Mouse (Mus musculus) embryonic facial prominence, embryonic 14.5 days (tissue): ENCODE data around the gene F10. TPM values are rescaled to one million over a fixed set of nuclear protein-coding genes. Genes with fewer than 3 reads are reported as not detected.
"Not testable (repeated sequence)": the region's sequence is repeated elsewhere in the genome, so short reads cannot be mapped to it uniquely, and the experiment has no call there.

Experiments used
- ATAC-seq: fragments of 200-750 bp; cut with Nextera tagmentation; 2 replicates; pipeline ENCODE4 v1.8.0; 2017; ENCODE audit warnings: low read depth, moderate number of reproducible peaks, moderate TSS enrichment
- DNase-seq: peaks from one replicate; pipeline ENCODE4 v3.0.0-alpha.2; 2015; ENCODE audit warnings: low spot score
- H3K27ac ChIP-seq: fragments of 300-500 bp; sonication (generic); replicated peaks from 2 replicates; pipeline ENCODE4 v1.5.1; 2014; ENCODE audit warnings: low read depth, mild to moderate bottlenecking, low read length, moderate library complexity
- H3K27me3 ChIP-seq: fragments of 300-500 bp; sonication (generic); replicated peaks from 2 replicates; pipeline ENCODE4 v1.6.1; 2014; ENCODE audit warnings: low read length; ENCODE audit not compliant: control insufficient read depth, insufficient read depth
- H3K36me3 ChIP-seq: fragments of 300-500 bp; sonication (generic); 2 replicates; pipeline ENCODE4 v1.6.1; 2014; ENCODE audit warnings: low read length, mixed read lengths; ENCODE audit not compliant: control insufficient read depth, insufficient read depth
- H3K4me1 ChIP-seq: fragments of 300-500 bp; sonication (generic); 2 replicates; pipeline ENCODE4 v1.6.1; 2014; ENCODE audit warnings: antibody characterized with exemption, low read length; ENCODE audit not compliant: control insufficient read depth, insufficient read depth
- H3K4me2 ChIP-seq: fragments of 300-500 bp; sonication (generic); 2 replicates; pipeline ENCODE4 v1.6.1; 2014; ENCODE audit warnings: low read depth, mild to moderate bottlenecking, low read length, moderate library complexity, mixed read lengths
- H3K4me3 ChIP-seq: fragments of 300-500 bp; sonication (generic); 2 replicates; pipeline ENCODE4 v1.5.1; 2014; ENCODE audit warnings: low read depth, mild to moderate bottlenecking, low read length
- H3K9ac ChIP-seq: fragments of 300-500 bp; sonication (generic); 2 replicates; pipeline ENCODE4 v1.6.1; 2014; ENCODE audit warnings: low read depth, mild to moderate bottlenecking, low read length, moderate library complexity, mixed read lengths
- H3K9me3 ChIP-seq: fragments of 300-500 bp; sonication (generic); 2 replicates; pipeline ENCODE4 v1.6.1; 2016; ENCODE audit warnings: low read length; ENCODE audit not compliant: control insufficient read depth
- WGBS: fragments of 180-500 bp; shearing (Covaris S2); extraction: QIAGEN DNeasy Blood & Tissue Kit; methylation state at CpG from one replicate; pipeline ENCODE4 v1.1.7; 2014; 5-methylcytosine and 5-hydroxymethylcytosine counted together
- polyA plus RNA-seq: library from polyadenylated mRNA; unstranded; fragments of >200 nt; fragmentation: Nextera tagmentation; extraction: Ambion mirVana; gene quantifications from 2 replicates; pipeline ENCODE4 v1.2.1, GENCODE M21; 2014

Gene F10
- polyA plus RNA-seq, 1 experiment from 2014 or later: 0.38 TPM

DNA sequence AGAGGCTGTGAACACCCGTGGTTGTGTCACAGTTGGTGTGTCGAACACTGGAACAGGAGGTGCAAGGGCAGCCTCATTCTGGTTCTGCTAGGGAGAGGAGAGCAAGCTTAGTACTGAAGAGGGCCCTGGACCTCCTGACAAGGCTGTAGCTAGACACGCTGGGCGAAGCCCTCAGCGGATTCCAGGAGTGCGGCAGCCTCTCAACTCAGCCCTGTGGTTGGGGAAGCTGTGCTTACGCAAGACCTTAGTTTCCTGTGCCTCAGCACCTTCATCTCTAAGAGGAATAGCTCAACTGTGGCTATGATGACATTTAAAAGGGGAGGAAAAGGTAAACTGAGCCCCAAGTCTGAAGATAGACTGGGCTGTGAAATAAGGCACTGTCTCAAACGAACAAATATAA is 37.9 kb downstream of the F10 start:
- H3K9me3 ChIP-seq: no peaks in the 10 kb centered on the region
- peaks cover 62% of the 10 kb centered on the region for H3K36me3 ChIP-seq
- ATAC-seq (no peak), DNase-seq (no peak)
- no peak overlapping the region for H3K9ac ChIP-seq
- H3K27me3 ChIP-seq: no peaks in the 10 kb centered on the region
- H3K4me3 ChIP-seq: no peak overlapping the region
- H3K27ac ChIP-seq: no peak overlapping the region
- no peaks in the 10 kb centered on the region for H3K4me1 ChIP-seq
- H3K4me2 ChIP-seq: no peak overlapping the region
- 95% methylated on average over 8 of the region's 8 CpGs for WGBS

DNA sequence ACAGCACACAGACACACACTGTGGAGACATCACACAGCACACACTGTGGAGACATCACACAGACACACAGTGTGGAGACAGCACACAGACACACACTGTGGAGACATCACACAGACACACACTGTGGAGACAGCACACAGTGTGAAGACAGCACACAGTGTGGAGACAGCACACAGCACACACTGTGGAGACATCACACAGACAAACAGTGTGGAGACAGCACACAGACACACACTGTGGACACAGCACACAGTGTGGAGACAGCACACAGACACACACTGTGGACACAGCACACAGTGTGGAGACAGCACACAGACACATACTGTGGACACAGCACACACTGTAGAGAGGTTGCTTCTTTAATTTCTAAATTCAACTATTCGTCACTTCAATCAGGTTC is 38.5 kb downstream of the F10 start:
- not testable (repeated sequence) for DNase-seq, H3K4me3 ChIP-seq, H3K9ac ChIP-seq, ATAC-seq, H3K27me3 ChIP-seq, H3K27ac ChIP-seq, H3K4me2 ChIP-seq, H3K4me1 ChIP-seq, H3K9me3 ChIP-seq
- WGBS: 90% methylated on average over 1 of the region's 1 CpGs
- peaks cover 67% of the 10 kb centered on the region for H3K36me3 ChIP-seq

DNA sequence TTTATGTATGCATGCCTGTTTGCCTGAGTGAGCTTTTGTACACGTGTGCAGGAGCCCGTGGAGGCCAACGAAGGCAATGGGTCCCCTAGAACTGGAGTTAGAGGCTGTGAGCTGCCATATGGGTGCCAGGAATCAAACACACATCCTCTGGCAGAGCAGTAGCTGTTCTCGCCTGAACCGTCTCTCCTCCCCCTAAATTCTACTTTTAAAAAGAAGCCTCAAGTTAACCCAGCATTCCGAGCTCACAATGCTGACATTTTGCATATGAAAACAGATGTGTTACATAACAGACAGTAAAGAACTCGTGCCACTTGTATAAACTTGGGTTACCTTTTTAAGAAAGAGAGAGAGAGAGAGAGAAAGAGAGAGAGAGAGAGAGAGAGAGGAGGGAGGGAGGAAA is 40.4 kb downstream of the F10 start:
- 87% methylated on average over 7 of the region's 7 CpGs for WGBS
- H3K4me3 ChIP-seq: no peak overlapping the region
- no peaks in the 10 kb centered on the region for H3K27me3 ChIP-seq
- no peak overlapping the region for H3K9ac ChIP-seq
- peaks cover 85% of the 10 kb centered on the region for H3K36me3 ChIP-seq
- DNase-seq: no peak
- no peaks in the 10 kb centered on the region for H3K4me1 ChIP-seq
- no peaks in the 10 kb centered on the region for H3K9me3 ChIP-seq
- H3K27ac ChIP-seq: no peak overlapping the region
- no peak overlapping the region for H3K4me2 ChIP-seq
- no peak for ATAC-seq

DNA sequence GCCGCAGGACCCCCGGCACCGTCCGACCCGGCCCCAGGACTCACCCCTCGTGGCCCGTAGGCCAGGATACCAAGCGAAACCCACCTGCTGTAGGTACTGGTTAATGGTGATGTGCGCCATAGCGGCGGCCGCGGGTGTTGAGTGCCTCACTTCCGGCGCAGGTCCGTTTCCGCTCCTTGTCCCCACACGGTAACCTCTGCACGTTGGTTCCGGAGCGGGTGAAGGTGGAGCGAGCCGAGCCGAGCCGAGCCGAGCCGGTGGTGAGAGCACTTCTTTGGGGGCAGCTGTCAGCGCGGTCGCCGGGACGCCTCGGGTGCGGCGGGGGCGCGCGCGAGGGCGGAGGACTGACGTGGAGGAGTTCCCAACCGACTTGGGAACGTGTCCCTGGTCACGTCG is 67.6 kb downstream of the F10 start:
- WGBS: under 1% methylated on average over 34 of the region's 45 CpGs
- H3K4me3 ChIP-seq: peak overlapping the region; percentile 93

DNA sequence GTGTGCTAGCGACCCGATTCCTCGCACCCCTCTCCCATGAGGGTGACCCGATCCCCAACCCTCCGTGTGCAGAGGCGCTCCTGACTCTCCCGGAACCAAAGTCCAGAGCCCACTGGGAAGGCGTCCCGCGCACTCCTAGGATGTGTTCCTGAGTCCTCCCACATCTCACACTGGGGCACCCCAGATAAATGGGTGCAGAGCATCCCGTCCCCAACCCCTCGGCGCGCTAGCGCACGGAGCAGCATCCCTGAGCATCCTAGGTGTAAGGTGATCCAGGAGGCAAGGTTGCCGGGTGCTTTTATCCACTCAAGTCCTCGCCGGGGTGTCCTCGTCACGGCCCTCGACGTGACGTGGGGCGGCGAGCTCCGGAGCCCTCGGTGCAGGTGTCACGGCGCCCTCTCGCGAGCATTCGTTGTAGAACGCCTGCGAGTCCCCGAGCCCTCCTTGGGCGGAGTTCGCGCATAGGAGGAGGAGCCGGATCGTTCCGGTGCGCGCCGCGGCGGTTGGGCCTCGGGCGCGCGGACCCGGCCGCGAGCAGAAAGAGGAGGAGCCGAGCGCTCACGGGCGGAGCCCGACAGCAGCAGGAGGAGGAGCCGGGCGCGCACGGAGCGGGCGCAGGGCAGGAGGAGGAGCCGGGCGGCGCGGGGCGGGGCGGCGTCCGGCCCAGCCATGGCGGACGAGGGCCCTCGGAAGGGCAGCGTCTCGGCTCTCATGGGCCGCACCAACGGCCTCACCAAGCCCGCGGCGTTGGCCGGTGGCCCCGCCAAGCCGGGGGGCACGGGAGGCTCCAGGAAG is 68.2 kb downstream of the F10 start, which contains the start of the genes Pcid2 and Cul4a:
Gene Pcid2 (minus strand): TSS at position 373 of the 795 bp plus-strand sequence.
Gene Cul4a (plus strand): TSS at position 535 of the 795 bp plus-strand sequence.
- Histone ChIP-seq H3K9ac (peak within 1 kb of the TSS; percentile 97), H3K27me3 (no peaks in the 10 kb centered on the region), H3K4me3 (peak within 1 kb of the TSS; percentile 93), H3K4me2 (peak within 1 kb of the TSS; percentile 85), H3K27ac (peak within 1 kb of the TSS; percentile 91), H3K36me3 (peaks cover 5% of the 10 kb centered on the region), H3K9me3 (no peaks in the 10 kb centered on the region), H3K4me1 (peaks cover 13% of the 10 kb centered on the region; the same call in 1 of the 2 replicates)
- DNase-seq: peak; percentile 99
- ATAC-seq: peak; percentile 94
- WGBS: under 1% methylated on average over 41 of the region's 87 CpGs

More for the DNA sequence above, 67.6 kb downstream of the F10 start:
- H3K4me1 ChIP-seq: peaks cover 13% of the 10 kb centered on the region; the same call in 1 of the 2 replicates
- H3K36me3 ChIP-seq: peaks cover 5% of the 10 kb centered on the region
- no peaks in the 10 kb centered on the region for H3K9me3 ChIP-seq
- H3K27ac ChIP-seq: peak overlapping the region; percentile 91
- peak; percentile 89 for ATAC-seq
- peak overlapping the region; percentile 78 for H3K4me2 ChIP-seq
- no peaks in the 10 kb centered on the region for H3K27me3 ChIP-seq
- DNase-seq: peak; percentile 94
- peak overlapping the region; percentile 82 for H3K9ac ChIP-seq

DNA sequence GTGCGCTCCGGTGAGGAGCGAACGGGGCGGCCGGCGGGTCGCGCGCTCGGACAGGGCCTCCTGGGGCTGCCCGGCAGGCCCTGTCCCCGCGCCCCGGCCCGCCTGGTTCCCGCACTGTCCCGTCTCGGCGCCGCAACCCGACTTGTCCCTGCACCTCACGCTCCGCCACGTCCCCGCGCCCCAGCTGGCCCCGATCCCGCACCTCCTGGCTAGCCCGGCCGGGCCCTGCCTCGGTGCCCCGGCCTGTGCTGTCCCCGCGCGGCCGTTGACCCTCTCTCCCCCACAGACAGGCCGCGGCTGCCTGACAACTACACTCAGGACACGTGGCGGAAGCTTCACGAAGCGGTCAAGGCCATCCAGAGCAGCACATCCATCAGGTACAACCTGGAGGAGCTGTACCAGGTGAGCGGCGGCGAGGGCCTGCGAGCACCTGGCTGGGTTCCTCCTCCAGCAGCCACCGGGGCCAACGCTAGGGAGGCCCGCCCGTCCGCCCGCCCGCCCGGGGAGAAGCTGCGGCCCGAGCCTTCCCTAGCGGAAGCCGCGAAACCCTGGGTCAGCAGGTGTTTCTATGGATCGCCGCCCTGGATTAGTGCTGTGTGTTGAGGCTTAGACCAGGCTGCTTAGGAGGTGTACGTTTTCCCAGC is 68.9 kb downstream of the F10 start:
- ATAC-seq (peak; percentile 38), DNase-seq (peak; percentile 35)
- Histone ChIP-seq H3K4me1 (peaks cover 13% of the 10 kb centered on the region; the same call in 1 of the 2 replicates), H3K4me2 (peak overlapping the region; percentile 85), H3K36me3 (peaks cover 5% of the 10 kb centered on the region), H3K27me3 (no peaks in the 10 kb centered on the region), H3K4me3 (peak overlapping the region; percentile 93), H3K9me3 (no peaks in the 10 kb centered on the region), H3K27ac (peak overlapping the region; percentile 87), H3K9ac (peak overlapping the region; percentile 97)
- WGBS: 0% methylated on average over 15 of the region's 63 CpGs

Other genes with a start within 250 kb of the F10 start
- 20.3 and 21.2 TPM in 2 replicates for gene Mcf2l, start 163.5 kb upstream of the F10 start, polyA plus RNA-seq
- gene F7, start 11.3 kb upstream of the F10 start, polyA plus RNA-seq: not detected in 2 replicates
- gene Proz, start 23.6 kb downstream of the F10 start, polyA plus RNA-seq: 0.21 and 0.24 TPM in 2 replicates
- 32.6 and 34.7 TPM in 2 replicates for gene Pcid2, start 68.2 kb downstream of the F10 start, polyA plus RNA-seq
- 115 and 117 TPM in 2 replicates for gene Cul4a, start 68.3 kb downstream of the F10 start, polyA plus RNA-seq
- 367 TPM in 2 replicates for gene Lamp1, start 121.9 kb downstream of the F10 start, polyA plus RNA-seq
- 13.6 and 14.5 TPM in 2 replicates for gene Grtp1, start 163.3 kb downstream of the F10 start, polyA plus RNA-seq
- gene Adprhl1, start 216.9 kb downstream of the F10 start, polyA plus RNA-seq: 13.9 and 18.1 TPM in 2 replicates